Mouse (Mus musculus): ENCODE data around the gene S1pr4. TPM values are rescaled to one million over a fixed set of nuclear protein-coding genes. Genes with fewer than 3 reads are reported as not detected.

S1pr4 gene
- 1.2 TPM in 2 replicates for polyA plus RNA-seq (2015; fragmentation: Nextera tagmentation; extraction: Ambion mirVana)

DNA sequence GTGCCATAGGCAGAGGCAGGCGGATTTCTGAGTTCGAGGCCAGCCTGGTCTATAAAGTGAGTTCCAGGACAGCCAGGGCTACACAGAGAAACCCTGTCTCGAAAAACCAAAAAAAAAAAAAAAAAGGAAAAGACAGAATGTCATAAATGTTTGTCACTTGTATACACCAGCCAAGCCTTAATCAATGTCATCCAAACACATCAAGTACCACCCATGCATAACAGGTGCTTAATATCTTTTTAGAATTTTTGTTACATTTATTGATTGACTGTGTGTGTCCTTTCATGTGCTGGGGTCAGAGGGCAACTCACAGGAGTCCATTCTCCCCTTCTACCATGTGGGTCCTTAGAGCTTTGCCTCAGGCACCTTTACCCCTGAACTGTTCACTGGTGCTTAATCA, at the start of gene S1pr4:
S1pr4 (minus strand) TSS at position 101 of the 400 bp plus-strand sequence.
- Histone ChIP-seq H3K4me3 (replicated peaks; ENCODE audit: low read length) (no peak within 1 kb of the TSS), H3K9me3 (replicated peaks; ENCODE audit: control insufficient read depth, low read length) (no peaks in the 10 kb centered on the region), H3K36me3 (ENCODE audit: control insufficient read depth, insufficient read depth, low read length) (no peaks in the 10 kb centered on the region), H3K4me1 (ENCODE audit: control insufficient read depth, insufficient read depth, low read length) (peaks cover 11% of the 10 kb centered on the region), H3K27ac (ENCODE audit: low read length) (no peak within 1 kb of the TSS), H3K9ac (ENCODE audit: low read length) (peak within 1 kb of the TSS; percentile 42), H3K27me3 (ENCODE audit: control insufficient read depth, insufficient read depth, low read length) (peaks cover 6% of the 10 kb centered on the region; the same call in 1 of the 2 replicates), H3K4me2 (ENCODE audit: low read depth, low read length) (no peak within 1 kb of the TSS)
- ATAC-seq (ENCODE audit: insufficient read depth, low FRiP score) = no peak
- 71% methylated on average over 3 of the region's 3 CpGs for whole genome bisulfite sequencing

DNA sequence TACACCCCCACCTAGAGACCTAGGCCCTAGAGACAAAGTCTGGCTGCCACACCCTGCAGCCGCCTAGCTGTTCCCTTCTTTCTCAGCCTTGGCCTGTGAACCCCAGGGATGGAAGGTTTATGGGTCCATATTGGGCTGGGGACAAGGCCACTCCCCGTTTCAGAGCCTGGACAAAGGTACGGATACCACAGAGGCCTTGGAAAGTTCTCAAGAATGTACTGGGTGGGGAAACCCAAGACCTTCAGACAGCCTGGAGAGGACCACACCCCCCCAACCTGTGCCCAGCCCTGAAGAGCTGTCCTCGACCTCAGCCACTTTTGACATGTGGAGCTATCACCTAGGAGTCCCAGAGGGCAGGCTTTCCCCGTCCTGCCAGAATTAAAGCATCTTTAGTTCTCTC, 49.0 kb upstream of the S1pr4 start:
- no peak for ATAC-seq (ENCODE audit: insufficient read depth, low FRiP score)
- no peak overlapping the region for H3K4me3 ChIP-seq (replicated peaks; ENCODE audit: low read length)
- H3K36me3 ChIP-seq (ENCODE audit: control insufficient read depth, insufficient read depth, low read length) = no peaks in the 10 kb centered on the region
- no peak overlapping the region for H3K9ac ChIP-seq (ENCODE audit: low read length)
- peaks cover 6% of the 10 kb centered on the region for H3K4me1 ChIP-seq (ENCODE audit: control insufficient read depth, insufficient read depth, low read length)
- H3K27ac ChIP-seq (ENCODE audit: low read length) = no peak overlapping the region
- H3K27me3 ChIP-seq (ENCODE audit: control insufficient read depth, insufficient read depth, low read length) = no peaks in the 10 kb centered on the region
- 56% methylated on average over 5 of the region's 5 CpGs for WGBS
- no peak overlapping the region for H3K4me2 ChIP-seq (ENCODE audit: low read depth, low read length)
- no peaks in the 10 kb centered on the region for H3K9me3 ChIP-seq (replicated peaks; ENCODE audit: control insufficient read depth, low read length)

- H3K9me3 ChIP-seq (replicated peaks; ENCODE audit: control insufficient read depth, low read length) = no peaks in the 10 kb centered on the region
- no peak overlapping the region for H3K4me3 ChIP-seq (replicated peaks; ENCODE audit: low read length)
- H3K9ac ChIP-seq (ENCODE audit: low read length) = peak overlapping the region; percentile 35
- H3K27me3 ChIP-seq (ENCODE audit: control insufficient read depth, insufficient read depth, low read length) = no peaks in the 10 kb centered on the region
- H3K27ac ChIP-seq (ENCODE audit: low read length) = peak overlapping the region; percentile 80
- H3K4me1 ChIP-seq (ENCODE audit: control insufficient read depth, insufficient read depth, low read length) = peaks cover 26% of the 10 kb centered on the region
- no peak overlapping the region for H3K4me2 ChIP-seq (ENCODE audit: low read depth, low read length)
- ATAC-seq (ENCODE audit: insufficient read depth, low FRiP score) = no peak
- 85% methylated on average over 13 of the region's 13 CpGs for WGBS
- no peaks in the 10 kb centered on the region for H3K36me3 ChIP-seq (ENCODE audit: control insufficient read depth, insufficient read depth, low read length)
These were observed 47.0 kb upstream of the S1pr4 start for GRCm38 (mm10) chr10:81546788-81547571.

DNA sequence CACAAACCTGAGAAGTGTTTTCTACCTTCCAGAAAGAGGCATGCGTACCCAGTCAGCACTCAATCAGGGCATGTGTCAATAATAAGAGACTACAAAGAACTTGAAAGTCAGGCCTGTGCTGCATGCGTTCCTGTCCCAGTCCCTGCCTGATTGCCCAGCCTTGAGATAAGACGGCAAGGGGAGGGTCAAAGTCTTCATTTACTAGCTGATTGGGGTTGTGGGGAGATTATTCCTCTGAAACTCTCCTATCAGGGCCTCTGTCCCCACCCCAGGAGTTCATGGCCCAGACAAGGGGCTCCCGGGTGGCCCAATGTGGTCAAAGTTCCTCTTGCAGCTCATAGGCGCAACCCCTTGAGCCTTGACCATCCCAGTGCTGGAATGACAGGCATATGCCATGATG, 46.4 kb upstream of the S1pr4 start:
- H3K9ac ChIP-seq (ENCODE audit: low read length) = peak overlapping the region; percentile 38
- peak overlapping the region; percentile 80 for H3K27ac ChIP-seq (ENCODE audit: low read length)
- H3K27me3 ChIP-seq (ENCODE audit: control insufficient read depth, insufficient read depth, low read length) = no peaks in the 10 kb centered on the region
- ATAC-seq (ENCODE audit: insufficient read depth, low FRiP score) = peak; percentile 24; the same call in 1 of the 2 replicates
- H3K4me3 ChIP-seq (replicated peaks; ENCODE audit: low read length) = no peak overlapping the region
- H3K36me3 ChIP-seq (ENCODE audit: control insufficient read depth, insufficient read depth, low read length) = no peaks in the 10 kb centered on the region
- H3K9me3 ChIP-seq (replicated peaks; ENCODE audit: control insufficient read depth, low read length) = no peaks in the 10 kb centered on the region
- H3K4me1 ChIP-seq (ENCODE audit: control insufficient read depth, insufficient read depth, low read length) = peaks cover 31% of the 10 kb centered on the region
- peak overlapping the region; percentile 22; the same call in 1 of the 2 replicates for H3K4me2 ChIP-seq (ENCODE audit: low read depth, low read length)
- WGBS = 56% methylated on average over 5 of the region's 5 CpGs

- Histone ChIP-seq H3K27me3 (ENCODE audit: control insufficient read depth, insufficient read depth, low read length) (no peaks in the 10 kb centered on the region), H3K9me3 (replicated peaks; ENCODE audit: control insufficient read depth, low read length) (no peaks in the 10 kb centered on the region), H3K9ac (ENCODE audit: low read length) (peak within 1 kb of the TSS; percentile 94), H3K4me2 (ENCODE audit: low read depth, low read length) (peak within 1 kb of the TSS; percentile 92), H3K4me3 (replicated peaks; ENCODE audit: low read length) (peak within 1 kb of the TSS; percentile 98), H3K27ac (ENCODE audit: low read length) (peak within 1 kb of the TSS; percentile 95), H3K4me1 (ENCODE audit: control insufficient read depth, insufficient read depth, low read length) (peaks cover 30% of the 10 kb centered on the region), H3K36me3 (ENCODE audit: control insufficient read depth, insufficient read depth, low read length) (no peaks in the 10 kb centered on the region)
- under 1% methylated on average over 52 of the region's 59 CpGs for WGBS
- ATAC-seq (ENCODE audit: insufficient read depth, low FRiP score) = peak; percentile 94
These were observed 45.3 kb upstream of the S1pr4 start, which contains the start of gene Gna11 for GRCm38 (mm10) chr10:81545161-81545747. Gene Gna11 (minus strand): TSS chr10:81545190.

DNA sequence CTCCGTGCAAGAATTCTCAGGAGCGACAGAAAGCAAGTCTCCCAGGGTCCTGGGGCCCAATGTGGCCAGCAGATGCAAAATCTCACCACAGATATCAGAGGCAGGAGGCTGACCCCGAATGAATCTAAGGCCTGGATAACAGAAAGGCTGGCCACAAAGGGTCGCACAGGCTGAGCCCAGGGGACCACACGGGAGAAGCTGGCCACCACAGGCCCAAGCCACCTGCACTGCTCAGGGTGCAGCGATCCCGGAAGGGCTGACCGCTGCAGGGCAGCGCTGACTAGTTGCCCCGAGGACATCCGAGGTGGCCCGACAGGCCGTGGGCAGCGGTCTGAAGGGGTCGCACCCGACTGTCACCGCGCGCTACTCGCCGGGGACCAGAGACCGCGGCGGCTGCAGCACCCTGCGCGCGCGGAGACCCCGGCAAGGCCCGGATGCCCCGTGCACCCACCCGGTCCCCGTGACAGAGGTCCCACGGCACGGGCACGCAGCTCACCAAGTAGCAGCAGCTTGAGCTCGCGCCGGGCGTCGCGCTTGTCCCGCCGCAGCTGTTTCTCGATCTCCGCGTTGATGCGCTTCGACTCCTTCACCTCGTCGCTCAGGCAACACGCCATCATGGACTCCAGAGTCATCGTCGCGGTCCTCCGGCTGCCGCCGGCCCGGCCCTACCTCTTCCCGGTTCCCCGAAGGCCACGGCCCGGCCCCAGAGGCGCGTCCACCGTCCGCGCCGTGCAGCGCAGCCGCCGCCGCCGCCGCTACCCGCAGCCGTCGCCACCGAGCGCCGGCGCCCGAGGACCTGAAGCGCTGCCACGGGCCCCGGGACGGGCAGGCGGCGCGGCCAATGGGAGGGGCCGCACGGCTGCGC, 44.6 kb upstream of the S1pr4 start:
- Histone ChIP-seq H3K4me3 (replicated peaks; ENCODE audit: low read length) (peak overlapping the region; percentile 98), H3K27ac (ENCODE audit: low read length) (peak overlapping the region; percentile 73), H3K4me2 (ENCODE audit: low read depth, low read length) (peak overlapping the region; percentile 92), H3K9ac (ENCODE audit: low read length) (peak overlapping the region; percentile 94), H3K36me3 (ENCODE audit: control insufficient read depth, insufficient read depth, low read length) (0 out of 2 replicates have a peak, but pooled peaks cover 1% of the 10 kb centered on the region), H3K9me3 (replicated peaks; ENCODE audit: control insufficient read depth, low read length) (no peaks in the 10 kb centered on the region), H3K4me1 (ENCODE audit: control insufficient read depth, insufficient read depth, low read length) (peaks cover 30% of the 10 kb centered on the region), H3K27me3 (ENCODE audit: control insufficient read depth, insufficient read depth, low read length) (no peaks in the 10 kb centered on the region)
- ATAC-seq (ENCODE audit: insufficient read depth, low FRiP score) = peak; percentile 3
- under 1% methylated on average over 88 of the region's 93 CpGs for WGBS

GRCm38 (mm10) chr10:81543633-81544032, 43.7 kb upstream of the S1pr4 start:
- 58% methylated on average over 1 of the region's 1 CpGs for WGBS
- H3K27ac ChIP-seq (ENCODE audit: low read length) = no peak overlapping the region
- H3K4me1 ChIP-seq (ENCODE audit: control insufficient read depth, insufficient read depth, low read length) = peaks cover 30% of the 10 kb centered on the region
- no peaks in the 10 kb centered on the region for H3K9me3 ChIP-seq (replicated peaks; ENCODE audit: control insufficient read depth, low read length)
- peak overlapping the region; percentile 98 for H3K4me3 ChIP-seq (replicated peaks; ENCODE audit: low read length)
- H3K9ac ChIP-seq (ENCODE audit: low read length) = peak overlapping the region; percentile 94
- no peaks in the 10 kb centered on the region for H3K27me3 ChIP-seq (ENCODE audit: control insufficient read depth, insufficient read depth, low read length)
- H3K36me3 ChIP-seq (ENCODE audit: control insufficient read depth, insufficient read depth, low read length) = 0 out of 2 replicates have a peak, but pooled peaks cover 3% of the 10 kb centered on the region
- ATAC-seq (ENCODE audit: insufficient read depth, low FRiP score) = no peak
- H3K4me2 ChIP-seq (ENCODE audit: low read depth, low read length) = peak overlapping the region; percentile 92

DNA sequence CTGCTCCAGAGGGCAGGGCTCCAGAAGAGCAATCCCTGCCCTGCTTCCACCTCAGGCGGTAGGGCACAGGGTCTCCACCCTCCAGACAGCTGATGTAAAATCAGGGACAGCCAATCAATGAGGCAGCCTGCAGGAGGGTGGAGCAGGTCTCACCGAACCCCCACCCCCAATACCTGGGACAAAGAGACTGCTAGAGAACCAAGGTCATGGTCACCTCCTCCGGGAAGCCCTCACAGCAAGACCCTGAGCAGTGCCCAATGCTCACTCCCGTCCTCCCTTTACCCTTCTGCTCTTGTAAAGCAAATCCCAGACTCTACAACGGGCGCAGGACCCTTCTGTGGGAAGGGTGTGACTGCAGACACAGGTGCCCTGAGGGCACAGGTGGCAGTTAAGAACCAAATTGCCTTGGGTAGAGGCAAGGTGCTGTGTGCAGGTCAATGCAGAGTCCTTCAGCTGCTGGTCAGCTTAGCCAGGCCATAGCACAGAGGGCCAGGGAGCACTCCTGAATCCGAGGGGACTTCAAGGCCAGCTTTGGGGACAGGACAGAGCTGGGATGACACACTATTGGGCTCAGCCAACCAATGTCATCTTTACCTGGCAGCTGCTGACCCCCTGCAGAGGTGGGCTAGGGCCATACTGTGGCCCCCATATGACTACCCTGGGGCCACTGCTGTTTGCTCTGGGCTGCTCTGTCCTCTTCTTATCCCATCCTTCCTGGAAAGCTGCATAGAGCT, 43.0 kb upstream of the S1pr4 start:
- Histone ChIP-seq H3K36me3 (ENCODE audit: control insufficient read depth, insufficient read depth, low read length) (0 out of 2 replicates have a peak, but pooled peaks cover 3% of the 10 kb centered on the region), H3K4me1 (ENCODE audit: control insufficient read depth, insufficient read depth, low read length) (peaks cover 30% of the 10 kb centered on the region), H3K9me3 (replicated peaks; ENCODE audit: control insufficient read depth, low read length) (no peaks in the 10 kb centered on the region), H3K4me3 (replicated peaks; ENCODE audit: low read length) (peak overlapping the region; percentile 98), H3K9ac (ENCODE audit: low read length) (peak overlapping the region; percentile 94), H3K27ac (ENCODE audit: low read length) (peak overlapping the region; percentile 86; the same call in 1 of the 2 replicates), H3K27me3 (ENCODE audit: control insufficient read depth, insufficient read depth, low read length) (no peaks in the 10 kb centered on the region), H3K4me2 (ENCODE audit: low read depth, low read length) (peak overlapping the region; percentile 92)
- 65% methylated on average over 7 of the region's 7 CpGs for WGBS
- ATAC-seq (ENCODE audit: insufficient read depth, low FRiP score) = no peak
